Mouse (Mus musculus) cortical plate, adult 2 months (tissue): Measurements from ENCODE around the gene Trpv4. TPM values are rescaled to one million over a fixed set of nuclear protein-coding genes. Genes with fewer than 3 reads are reported as not detected.

Experiments
- H3K27ac ChIP-seq: fragments of 200-500 bp; 2 replicates; pipeline ENCODE4 v1.5.1; 2012; ENCODE audit warnings: low read length, control low read depth, inconsistent platforms; ENCODE audit not compliant: insufficient read depth
- H3K4me1 ChIP-seq: fragments of 200-500 bp; 2 replicates; pipeline ENCODE4 v1.6.1; 2011; ENCODE audit warnings: low read length; ENCODE audit not compliant: control insufficient read depth, insufficient read depth
- H3K4me3 ChIP-seq: fragments of 200-500 bp; 2 replicates; pipeline ENCODE4 v1.5.1; 2011; ENCODE audit warnings: mild to moderate bottlenecking, low read length, control low read depth; ENCODE audit not compliant: insufficient read depth
- CTCF ChIP-seq: fragments of 200-500 bp; IDR thresholded peaks from 2 replicates; pipeline ENCODE4 v1.5.1; 2011; ENCODE audit warnings: mild to moderate bottlenecking, control low read depth, low read length; ENCODE audit not compliant: insufficient read depth; ENCODE audit errors: extremely low read depth
- POLR2A ChIP-seq: fragments of 200-500 bp; IDR thresholded peaks from 2 replicates; pipeline ENCODE4 v1.6.1; 2011; ENCODE audit warnings: mild to moderate bottlenecking, low read length, control low read depth; ENCODE audit not compliant: insufficient read depth; ENCODE audit errors: extremely low read depth
- polyA plus RNA-seq: library from polyadenylated mRNA; depleted of rRNA; stranded (reverse); fragments of >200 nt; gene quantifications from 2 replicates; pipeline ENCODE4 v1.2.3, GENCODE M21; 2012

The Trpv4 gene
- polyA plus RNA-seq, 1 experiment, result 2.1 TPM

DNA sequence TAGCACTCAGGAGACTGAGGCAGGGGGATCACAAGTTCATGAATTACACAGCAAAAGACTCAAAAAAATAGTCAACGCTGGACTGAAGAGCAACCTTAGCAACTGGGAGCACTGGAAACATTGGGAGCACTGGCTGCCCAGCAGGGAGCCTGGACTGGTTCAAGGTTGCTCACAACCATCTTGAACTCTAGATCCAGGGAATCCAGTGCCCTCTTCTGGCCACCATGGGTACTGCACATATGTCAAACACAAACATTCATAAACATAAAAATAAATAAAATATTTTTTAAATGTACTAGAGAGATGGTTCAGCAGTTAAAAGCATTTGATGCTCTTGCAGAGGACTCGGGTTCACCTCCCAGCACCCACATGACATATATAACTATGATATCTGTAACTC, 26.9 kb downstream of the Trpv4 start:
- Histone ChIP-seq H3K27ac (no peak overlapping the region), H3K4me3 (no peak overlapping the region), H3K4me1 (no peaks in the 10 kb centered on the region)
- TF ChIP-seq CTCF (peak; percentile 29; the same call in 1 of the 2 replicates), POLR2A (no peak)

DNA sequence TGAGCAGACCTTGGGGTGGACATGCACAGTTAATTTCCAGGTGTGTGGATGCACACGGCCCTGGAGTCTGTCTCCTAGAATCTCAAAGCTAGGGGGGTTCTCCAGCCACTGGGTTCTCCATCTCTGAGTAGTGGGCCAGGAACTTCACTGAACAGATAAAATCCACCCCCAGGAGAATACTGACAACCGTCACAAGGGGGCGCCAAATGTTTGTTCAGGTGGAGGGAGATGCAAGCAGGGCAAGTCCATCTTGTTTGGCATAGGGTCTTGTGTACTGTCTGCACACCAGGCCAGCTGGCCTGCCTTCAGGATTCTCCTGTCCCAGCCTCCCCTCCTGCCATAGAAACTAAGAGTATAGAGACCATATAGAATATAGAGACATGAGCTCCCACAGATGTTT, 32.6 kb downstream of the Trpv4 start:
- Histone ChIP-seq H3K4me1 (no peaks in the 10 kb centered on the region), H3K27ac (no peak overlapping the region)
- TF ChIP-seq CTCF, result peak; percentile 71
- TF ChIP-seq POLR2A, result no peak

DNA sequence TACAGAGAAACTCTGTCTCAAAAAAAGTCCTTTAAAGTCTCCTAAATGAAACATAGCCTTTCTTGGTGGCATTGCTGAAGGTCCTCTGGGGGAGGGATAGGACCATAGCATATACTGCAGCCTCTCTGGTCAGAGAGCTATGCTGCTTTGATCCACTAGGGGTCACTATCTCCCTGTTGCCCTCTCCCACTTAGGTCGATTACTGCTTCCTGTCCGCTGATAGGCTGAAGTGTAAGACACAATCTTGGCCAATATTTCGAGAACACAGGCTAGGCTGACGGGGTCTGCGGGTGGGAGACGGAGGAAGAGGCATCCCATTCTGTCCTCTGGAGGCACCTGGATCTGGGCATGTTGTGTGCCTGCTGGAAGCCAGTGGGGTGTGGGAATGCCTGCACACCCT, 37.9 kb downstream of the Trpv4 start:
- Histone ChIP-seq H3K27ac (no peak overlapping the region), H3K4me3 (no peak overlapping the region)
- TF ChIP-seq POLR2A (no peak), CTCF (peak; percentile 46)

More for the DNA sequence above, 32.6 kb downstream of the Trpv4 start:
- H3K4me3 ChIP-seq, result no peak overlapping the region

DNA sequence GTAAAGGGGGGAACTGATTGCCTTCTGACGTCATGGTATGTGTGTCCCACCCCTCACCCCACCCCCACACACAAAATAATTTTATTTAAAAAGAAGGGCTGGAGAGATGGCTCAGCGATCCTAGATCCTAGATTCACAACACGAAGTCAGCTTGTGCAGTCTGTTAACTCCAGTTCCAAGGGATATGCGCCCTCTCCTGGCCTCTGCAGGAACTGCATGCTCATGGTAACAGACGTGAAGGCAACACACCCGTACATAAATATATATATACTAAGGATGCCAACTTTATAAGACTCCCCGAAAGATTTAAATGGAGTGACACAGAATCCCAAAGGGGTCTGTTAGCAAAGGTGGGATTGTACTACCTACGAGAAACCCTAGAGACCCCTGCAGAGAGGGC, 39.4 kb downstream of the Trpv4 start:
- H3K4me3 ChIP-seq, result no peak overlapping the region
- TF ChIP-seq POLR2A (no peak), CTCF (peak; percentile 90)
- no peaks in the 10 kb centered on the region for H3K4me1 ChIP-seq
- no peak overlapping the region for H3K27ac ChIP-seq

More for the DNA sequence above, 37.9 kb downstream of the Trpv4 start:
- no peaks in the 10 kb centered on the region for H3K4me1 ChIP-seq

DNA sequence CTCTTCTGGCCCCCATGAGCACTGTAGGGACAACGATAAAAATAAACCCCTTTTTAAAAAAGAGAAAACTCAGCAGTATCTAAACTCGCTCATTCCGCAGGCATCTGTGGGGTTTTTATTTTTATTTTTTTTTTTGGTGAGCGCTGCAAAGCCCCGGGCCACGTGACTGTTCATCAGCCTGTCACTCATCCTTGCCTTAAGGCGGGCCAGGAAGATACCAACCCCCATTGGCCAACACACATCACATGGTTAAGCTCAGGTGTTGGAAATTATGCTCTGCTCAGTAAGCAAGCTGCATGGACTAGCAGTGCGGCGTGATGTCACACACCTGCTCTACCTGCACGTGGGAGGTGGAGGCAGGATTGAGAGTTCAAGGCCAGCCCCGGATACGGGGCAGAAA, 40.4 kb downstream of the Trpv4 start:
- no peaks in the 10 kb centered on the region; the same call in 1 of the 2 replicates for H3K4me1 ChIP-seq
- H3K27ac ChIP-seq, result no peak overlapping the region
- TF ChIP-seq POLR2A (no peak), CTCF (no peak)
- H3K4me3 ChIP-seq, result no peak overlapping the region

DNA sequence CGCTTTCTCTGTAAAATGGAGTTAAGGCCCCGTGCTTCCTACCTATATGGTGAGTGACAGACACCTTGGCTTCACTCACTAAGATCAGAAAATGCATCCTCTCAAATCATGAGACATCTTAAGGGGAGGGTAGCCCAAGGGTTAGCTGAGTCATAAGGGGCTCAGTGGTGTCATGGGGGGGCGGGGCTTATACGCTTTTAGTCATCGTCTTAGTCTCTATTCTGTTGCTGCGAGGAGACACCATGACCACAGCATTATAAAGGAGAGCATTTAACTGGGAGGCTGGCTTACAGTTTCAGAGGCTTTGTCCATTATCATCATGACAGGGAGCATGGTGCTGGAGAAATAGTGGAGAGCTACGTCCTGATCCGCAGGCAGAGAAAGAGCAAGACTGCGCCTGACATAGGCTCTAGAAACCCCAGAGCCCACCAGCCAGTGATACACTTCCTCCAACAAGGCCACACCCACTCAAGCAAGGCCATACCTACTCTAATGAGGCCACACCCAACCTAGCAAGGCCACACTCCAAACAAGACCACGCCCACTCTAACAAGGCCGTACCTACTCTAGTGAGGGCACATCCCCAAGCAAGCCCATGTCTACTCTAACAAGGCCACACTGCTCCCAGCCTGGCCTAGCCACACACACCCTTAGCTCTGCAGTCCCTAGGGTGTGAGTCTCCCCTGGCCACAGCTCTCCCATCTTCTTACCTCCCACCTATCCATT, 41.7 kb downstream of the Trpv4 start:
- H3K27ac ChIP-seq, result no peak overlapping the region
- no peak for TF ChIP-seq CTCF
- no peak for TF ChIP-seq POLR2A

DNA sequence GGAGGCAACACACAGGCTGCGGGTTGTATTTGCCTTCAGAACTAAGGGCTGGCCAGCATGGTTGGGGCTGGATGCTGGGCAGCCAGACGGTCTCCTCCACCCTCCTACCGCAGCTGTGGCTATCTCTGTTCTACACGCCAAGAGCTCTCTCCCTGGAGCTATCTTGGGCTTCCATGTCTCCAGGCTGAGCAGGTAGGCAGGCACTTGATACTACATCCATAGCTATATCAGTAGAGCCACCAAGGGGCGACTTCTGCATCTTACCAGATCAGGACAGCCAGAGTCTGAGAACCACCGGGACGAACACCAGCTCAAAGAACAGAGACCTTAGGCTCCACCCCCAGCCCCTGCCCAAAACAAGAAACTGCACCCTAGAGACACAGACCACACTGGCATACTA, 43.4 kb downstream of the Trpv4 start:
- no peak for TF ChIP-seq CTCF
- no peak for TF ChIP-seq POLR2A
- Histone ChIP-seq H3K4me1 (no peaks in the 10 kb centered on the region; the same call in 1 of the 2 replicates), H3K27ac (no peak overlapping the region), H3K4me3 (no peak overlapping the region)

More for the DNA sequence above, 41.7 kb downstream of the Trpv4 start:
- Histone ChIP-seq H3K4me1 (no peaks in the 10 kb centered on the region; the same call in 1 of the 2 replicates), H3K4me3 (no peak overlapping the region)

DNA sequence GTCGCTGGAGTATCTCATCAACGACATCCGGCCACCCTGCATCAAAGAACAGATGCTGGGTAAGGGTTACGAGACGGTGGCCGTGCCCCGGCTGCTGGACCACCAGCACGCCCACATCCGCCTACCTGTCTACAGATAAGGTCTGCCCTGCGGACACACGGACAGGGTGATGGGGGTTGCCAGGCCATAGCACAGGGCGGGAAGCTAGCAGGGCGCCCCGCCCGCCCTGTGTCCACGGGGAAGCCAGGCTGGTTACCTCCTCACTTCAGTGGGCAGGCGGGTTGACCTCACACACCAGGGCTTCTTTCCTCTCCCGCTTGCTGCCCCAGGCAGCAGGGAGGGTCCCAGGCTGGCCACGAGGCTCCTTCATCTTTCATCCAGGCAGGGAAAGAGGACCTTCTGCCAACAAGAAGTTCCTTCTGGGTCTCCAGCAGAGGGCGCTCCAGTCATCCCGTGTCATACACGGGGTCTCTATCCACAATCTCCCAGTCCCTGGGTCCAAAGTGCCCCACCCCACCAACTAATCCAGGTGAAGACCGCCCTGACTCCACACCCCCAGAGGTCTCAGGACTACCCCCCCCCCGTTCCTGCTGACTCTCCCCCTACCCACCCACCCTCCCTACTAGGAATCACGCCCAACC, 46.1 kb downstream of the Trpv4 start:
- TF ChIP-seq POLR2A (no peak), CTCF (peak; percentile 44)
- Histone ChIP-seq H3K27ac (no peak overlapping the region), H3K4me1 (no peaks in the 10 kb centered on the region; the same call in 1 of the 2 replicates), H3K4me3 (no peak overlapping the region)

DNA sequence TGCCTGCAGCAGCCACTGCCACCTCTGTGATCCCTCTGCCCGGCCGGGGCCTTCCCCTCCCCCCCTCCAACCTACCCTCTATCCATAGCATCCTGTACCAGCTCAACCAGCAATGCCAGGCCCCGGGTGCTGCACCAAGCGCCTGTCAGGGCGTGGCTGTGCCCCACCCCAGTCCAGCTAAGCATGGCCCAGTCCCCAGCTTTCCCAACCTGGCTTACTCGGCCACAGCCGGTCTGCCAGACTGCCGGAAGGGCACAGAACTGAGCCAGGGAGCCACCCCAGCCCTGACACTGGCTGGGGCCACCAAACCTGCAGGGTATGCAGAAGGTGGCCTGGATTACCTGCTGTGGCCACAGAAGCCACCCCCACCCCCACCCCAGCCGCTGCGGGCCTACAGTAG, 47.0 kb downstream of the Trpv4 start:
- Histone ChIP-seq H3K4me1 (no peaks in the 10 kb centered on the region; the same call in 1 of the 2 replicates), H3K27ac (no peak overlapping the region), H3K4me3 (no peak overlapping the region)
- no peak for TF ChIP-seq POLR2A
- no peak for TF ChIP-seq CTCF

DNA sequence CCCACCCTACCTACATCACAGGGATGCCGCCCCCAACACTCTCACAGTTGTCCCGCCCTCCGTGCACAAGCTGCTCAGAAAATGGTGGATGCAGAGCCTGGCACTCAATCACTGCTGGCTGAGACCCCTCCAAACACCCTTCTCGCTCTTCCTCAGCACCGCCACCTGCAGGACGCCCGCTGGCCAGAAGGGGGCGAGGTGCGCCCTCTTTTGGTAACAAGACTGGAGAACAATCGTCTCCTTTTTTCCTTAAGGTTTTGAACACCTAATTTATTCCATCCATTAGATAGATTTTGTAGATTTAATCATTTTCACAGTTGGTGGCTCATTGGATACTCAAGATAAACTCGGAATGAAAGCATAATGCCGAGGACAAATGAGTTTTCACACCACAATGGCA, 49.7 kb downstream of the Trpv4 start:
- TF ChIP-seq CTCF, result peak; percentile 86
- no peak for TF ChIP-seq POLR2A
- Histone ChIP-seq H3K4me3 (no peak overlapping the region), H3K27ac (no peak overlapping the region), H3K4me1 (no peaks in the 10 kb centered on the region; the same call in 1 of the 2 replicates)
